Mouse (Mus musculus) 3134 (cell line): ENCODE data around the gene Ighmbp2.

Experiments used
- DNase-seq: peaks from one replicate; pipeline ENCODE4 v3.0.0-alpha.2; 2011; ENCODE audit warnings: low spot score; ENCODE audit not compliant: insufficient read length; ENCODE audit errors: extremely low read depth

The Ighmbp2 gene

DNA sequence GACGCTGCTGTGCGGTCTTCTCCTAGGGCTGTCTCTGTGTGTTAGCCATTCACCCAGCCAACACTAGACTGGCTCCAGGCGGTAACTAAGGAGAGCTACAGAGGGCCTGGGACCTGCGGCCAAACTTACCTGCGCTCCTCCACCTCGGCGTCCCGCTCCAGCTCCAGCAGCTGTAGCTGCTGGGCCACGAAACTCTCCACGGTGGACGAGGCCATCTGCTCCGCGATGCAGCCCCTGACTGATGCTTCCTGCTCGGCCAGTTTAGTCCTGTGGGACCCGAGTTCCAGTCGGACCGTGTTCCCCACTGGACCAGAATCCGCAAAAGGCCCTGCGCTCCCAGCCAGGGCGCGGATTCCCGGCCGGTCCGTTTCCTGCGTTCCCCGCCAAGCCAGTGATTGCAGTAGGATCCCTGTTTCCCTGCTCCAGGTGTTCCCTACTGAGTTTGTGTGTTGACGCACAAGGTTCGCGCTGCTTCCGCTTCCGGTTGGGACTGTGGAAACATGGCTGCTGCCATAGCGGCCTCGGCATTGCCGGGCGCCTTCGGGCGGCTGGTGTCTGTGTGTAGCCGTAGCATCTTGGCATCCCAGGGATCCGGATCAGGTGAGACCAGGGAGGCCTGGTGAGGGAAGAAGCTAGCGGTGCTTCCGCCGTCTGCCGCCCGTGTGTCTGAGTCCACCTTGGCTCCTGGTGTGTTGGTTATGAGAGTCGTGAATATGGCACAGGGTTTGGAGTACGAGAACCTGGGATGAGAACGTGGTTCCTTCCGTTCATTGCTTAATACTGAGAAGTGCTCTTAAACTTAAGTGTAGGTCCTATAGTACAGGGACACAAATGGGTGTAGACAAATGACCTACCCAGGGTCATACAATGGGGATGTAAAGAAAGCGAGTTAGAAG is at the start of gene Ighmbp2, which contains the start of gene Mrpl21:
Gene Ighmbp2, minus strand, starts transcription at position 446 of the 896 bp plus-strand sequence.
Gene Mrpl21, plus strand, starts transcription at position 330 of the 896 bp plus-strand sequence.
- DNase-seq, result peak; percentile 88

DNA sequence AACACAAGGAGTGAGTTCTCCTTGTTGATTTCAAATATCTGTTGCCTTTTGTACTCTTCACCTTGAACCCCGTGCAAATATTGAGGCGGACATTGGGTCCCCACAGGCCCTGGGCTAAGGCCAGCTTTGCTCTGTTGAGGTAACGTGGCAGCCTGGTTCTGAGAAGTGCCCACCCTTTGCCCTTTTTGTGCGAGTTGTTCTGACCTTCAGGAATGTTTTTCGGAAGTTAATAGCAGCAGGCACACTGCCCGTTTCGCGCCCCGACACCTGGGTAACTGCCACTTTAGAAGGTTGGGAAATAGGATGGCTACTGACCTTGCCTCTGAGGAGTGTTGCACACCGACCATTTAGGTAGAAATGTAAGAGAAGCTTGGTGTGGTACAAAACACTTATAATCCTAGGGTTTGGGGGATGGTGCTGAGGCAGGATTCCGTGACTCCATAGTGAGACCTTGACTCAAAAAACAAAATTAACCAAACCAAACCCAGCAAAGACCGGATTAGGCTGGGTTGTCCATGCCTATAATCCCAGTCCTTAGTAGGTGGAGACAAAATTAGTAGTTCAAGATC is 43.7 kb upstream of the Ighmbp2 start:
- no peak for DNase-seq

DNA sequence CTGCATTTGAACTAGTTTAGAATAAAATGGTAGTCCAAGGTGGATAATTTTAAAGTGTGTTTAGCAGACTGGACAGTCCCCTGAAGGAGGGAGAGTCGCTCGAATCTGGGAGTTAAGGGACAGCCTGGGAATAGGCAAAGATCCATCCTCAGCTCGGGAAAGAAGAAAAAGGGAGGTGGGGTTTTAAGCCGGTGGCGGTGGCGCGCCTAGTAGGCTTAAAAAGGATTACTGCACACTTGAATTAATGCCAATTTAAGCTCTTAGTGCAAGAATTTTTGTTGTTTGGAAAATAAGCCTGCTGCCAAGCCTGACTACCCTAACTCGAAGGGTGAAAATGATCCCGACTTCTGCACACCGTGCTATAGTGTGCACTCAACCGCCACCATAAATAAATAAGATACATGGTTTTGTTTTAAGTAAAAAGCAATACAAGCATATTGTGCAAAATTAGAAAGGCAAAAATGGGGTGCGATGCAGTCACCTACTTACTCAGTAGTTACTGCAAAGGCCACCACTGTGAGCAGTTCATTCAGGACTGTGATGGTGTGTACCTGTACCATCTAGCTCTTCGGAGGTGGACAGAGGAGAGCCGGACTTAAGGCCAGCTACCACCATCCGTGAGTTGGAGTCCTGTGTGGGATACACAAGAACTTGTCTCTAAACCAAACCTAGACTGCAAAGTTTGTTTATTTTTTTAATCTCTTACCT is 43.1 kb upstream of the Ighmbp2 start:
- DNase-seq, result no peak

DNA sequence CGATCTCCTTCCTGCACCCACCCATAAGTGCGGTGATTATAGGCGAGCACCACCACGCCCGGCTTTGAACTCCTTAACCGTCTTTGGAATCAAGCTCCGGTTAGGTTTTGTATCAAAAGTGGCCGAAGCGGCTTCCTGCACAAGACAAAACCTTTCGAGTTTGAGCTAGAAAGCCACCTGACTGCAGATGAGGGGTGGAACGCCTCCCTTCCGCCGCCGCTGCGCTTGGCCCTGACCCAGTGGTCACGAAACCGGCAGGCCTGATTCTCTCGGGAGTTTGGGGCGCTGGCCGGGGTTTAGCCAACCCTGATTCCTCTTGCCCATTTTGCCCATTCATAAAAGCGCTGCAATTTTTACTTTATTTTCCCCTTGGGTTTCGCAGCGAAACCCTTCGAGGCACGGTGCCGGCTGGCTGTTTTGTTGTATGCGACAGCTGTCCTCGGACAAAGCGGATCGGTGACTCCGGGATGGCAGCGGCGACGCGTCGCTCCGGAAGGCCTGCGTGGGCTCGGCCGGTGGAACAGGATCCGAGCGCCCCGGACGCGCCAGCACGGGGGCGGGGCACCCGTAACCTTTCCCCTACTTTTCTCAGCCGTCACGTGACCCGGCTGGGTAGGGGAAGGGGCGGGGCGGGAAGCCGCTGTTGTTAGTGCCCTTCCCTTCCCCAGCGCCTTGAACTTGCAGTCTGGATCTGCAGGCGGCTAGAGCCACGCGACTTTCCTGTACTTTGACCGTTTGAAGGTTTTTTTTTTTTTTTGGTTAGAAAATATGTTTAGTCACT is 42.3 kb upstream of the Ighmbp2 start:
- peak; percentile 90 for DNase-seq

DNA sequence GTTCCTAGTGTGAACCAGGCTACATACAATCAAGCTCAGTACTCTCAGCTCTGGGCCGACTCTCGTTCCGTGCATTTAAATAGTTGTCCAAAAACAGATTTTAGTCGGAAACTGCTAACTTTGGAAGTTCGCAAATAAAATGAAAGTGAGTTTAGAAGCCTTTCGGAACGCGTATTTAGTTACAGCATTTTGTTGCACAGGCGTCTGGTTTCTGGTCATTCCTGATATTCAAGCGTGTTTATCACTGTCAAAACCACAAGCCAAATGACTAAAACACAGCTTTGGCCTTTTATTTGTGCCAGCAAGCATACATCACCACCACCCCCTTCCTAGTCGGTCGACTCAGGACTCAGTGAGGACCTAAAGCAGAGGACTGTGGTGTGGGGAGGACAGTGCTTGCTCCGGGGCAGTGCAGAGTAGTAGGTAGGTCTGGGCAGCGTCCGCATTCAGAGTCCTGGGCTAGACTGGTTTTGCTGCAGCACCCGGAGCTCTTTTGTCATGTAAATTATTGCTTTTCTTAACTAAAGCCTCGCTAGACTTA is 41.5 kb upstream of the Ighmbp2 start:
- peak; percentile 50 for DNase-seq

DNA sequence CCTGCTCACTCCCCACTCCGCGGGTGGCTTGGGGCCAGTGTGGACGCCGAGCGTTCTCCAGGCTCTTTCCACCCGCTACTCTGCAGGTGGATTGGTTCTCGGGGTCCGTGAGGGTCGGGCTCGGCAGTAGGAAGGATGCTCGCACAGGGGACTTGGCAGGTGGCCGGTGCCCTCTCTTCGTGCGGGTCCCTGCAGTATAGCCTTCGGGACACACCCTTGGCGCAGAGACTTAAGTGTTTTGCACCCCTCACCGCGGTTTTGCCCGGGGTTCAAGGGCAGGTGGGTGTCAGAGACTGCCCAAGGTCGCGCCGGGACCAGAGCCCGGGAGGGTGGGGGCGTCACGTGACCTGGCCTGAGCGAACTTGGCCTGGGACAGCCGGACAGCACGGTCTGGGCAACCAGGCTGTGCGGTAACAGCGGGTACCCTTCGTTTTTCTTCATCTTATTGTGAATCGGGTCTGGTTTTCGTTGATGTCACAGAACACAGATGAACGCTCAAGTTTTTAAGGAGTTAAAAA is 41.0 kb upstream of the Ighmbp2 start:
- DNase-seq, result peak; percentile 72

DNA sequence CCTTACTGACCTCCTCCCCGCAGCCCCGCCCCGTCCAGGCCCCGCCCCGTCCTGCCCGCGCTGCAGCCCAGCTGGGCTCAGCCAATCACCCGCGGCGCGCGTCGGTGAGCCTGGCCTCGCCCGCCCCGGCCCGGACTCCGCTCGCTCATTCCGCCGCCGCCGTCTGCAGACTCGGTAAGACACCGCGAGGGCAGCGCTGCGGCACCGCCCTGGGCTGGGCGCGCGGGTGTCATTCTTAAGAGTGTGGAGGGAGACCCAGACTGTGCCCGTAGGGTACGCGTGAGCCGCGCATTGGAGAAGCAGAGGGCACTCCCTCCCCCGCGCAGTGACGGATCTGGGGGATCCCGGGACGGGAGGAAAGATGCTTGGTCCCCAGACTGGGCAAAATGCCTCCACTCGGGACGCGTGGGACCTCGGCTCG is 40.4 kb upstream of the Ighmbp2 start:
- DNase-seq, result peak; percentile 85

DNA sequence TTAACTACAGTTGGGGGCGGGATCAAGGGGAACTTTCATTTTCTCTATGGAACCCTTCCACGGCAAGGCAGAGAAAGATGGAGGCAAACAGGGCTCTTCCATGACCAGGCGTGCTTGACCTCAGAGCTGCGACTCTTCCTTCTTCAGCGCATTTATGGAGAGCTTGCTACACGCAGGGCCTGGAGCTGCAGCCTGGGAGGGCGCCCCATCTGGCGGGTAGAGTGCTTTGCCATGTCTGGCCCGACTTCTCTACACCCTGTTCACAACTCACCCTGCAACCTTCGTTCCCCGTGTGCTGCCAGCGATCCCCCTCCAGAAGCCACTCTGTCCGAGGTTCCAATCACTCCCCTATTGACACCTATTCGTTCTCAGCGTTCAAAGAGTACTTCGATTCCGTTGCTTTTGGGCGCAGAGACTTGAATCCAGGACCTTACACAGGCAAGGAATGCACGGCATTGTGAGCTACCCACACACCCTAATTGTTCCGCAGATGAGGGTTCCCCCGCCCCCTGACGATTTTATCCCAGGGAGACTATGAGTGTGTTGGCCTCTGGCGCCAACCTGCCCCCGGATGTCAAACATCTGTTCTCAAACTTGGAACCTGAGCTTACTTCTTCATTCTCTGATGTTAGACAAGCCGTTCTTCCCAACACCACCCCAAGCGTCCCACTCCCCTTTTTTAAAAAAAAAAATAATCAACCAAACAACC is 39.6 kb upstream of the Ighmbp2 start, which contains the start of gene Cpt1a:
Gene Cpt1a, plus strand, starts transcription at position 74 of the 709 bp plus-strand sequence.
- DNase-seq, result peak; percentile 76

DNA sequence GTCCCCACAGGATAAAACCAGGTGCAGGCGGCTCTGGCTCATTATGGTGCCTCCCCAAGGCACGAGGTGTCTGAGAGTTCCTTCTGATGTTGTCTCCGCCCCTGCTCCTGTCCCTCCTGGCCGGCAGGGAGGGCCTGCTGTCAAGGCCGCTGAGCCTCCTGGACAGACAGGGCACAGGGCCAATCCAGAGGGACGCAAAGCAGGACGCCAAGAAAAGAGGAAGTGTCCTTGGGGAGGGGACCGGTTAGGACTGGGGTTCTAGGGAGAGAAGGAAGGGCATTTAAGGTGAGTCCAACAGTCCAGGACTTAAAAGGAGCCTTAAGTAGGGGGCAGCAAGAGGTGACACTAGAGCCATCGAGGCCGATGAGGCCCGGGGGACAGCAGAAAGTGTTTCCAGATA is 38.8 kb upstream of the Ighmbp2 start:
- peak; percentile 79 for DNase-seq

DNA sequence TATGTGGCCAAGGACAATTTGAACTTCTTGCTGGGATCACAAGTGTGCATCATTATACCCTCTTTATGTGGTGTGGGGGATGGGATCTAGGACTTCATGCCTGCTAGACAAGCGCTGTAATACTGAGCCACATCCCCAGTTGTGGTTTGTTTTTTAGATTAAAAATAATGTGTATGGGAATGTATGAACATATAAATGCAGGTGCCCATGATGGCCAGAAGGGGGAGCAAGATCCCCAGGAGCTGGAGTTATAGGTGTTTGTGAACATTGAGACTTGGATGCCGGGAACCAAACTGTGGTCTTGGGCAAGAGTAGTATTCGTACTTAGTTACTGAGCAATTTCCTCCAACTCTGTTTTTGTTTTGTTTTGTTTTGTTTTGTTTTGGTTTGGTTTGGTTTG is 38.0 kb upstream of the Ighmbp2 start:
- DNase-seq, result no peak

DNA sequence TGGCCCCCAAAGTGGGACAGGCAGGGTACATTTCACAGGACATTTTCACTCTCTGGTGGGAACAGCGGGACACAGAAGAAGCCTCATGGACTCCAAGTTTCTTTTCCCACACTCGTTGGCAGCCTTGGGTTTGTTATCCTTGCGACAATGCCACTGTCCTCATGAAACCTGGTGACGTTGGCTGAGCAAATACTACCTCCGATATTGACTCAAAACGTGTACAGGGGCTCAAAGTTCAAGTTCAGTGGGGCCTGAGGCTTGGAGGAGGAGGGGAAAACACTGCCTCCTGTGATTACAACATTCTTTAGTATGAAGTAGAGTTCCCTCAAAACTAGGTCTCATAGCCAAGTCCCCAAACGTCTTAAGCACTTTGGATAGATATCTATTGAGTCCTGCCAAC is 37.3 kb upstream of the Ighmbp2 start:
- DNase-seq, result no peak

DNA sequence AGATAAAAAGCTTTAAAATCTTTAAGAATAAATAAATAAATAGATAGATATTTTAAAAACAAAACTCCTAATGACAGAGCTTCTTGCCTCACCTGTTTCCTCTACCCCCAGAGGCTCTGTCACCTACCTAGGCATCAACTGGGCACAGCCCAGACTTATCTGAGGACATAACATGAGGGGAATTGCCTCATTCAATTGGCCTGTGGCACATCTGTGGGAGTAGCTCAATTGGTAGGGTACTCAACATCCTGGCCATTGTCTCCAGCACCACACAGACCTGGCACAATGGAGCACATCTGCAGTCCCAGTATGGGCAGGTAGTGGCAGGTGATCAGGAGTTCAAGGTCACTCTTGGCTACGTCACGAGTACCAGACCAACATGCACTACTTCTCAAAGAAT is 36.5 kb upstream of the Ighmbp2 start:
- no peak for DNase-seq

DNA sequence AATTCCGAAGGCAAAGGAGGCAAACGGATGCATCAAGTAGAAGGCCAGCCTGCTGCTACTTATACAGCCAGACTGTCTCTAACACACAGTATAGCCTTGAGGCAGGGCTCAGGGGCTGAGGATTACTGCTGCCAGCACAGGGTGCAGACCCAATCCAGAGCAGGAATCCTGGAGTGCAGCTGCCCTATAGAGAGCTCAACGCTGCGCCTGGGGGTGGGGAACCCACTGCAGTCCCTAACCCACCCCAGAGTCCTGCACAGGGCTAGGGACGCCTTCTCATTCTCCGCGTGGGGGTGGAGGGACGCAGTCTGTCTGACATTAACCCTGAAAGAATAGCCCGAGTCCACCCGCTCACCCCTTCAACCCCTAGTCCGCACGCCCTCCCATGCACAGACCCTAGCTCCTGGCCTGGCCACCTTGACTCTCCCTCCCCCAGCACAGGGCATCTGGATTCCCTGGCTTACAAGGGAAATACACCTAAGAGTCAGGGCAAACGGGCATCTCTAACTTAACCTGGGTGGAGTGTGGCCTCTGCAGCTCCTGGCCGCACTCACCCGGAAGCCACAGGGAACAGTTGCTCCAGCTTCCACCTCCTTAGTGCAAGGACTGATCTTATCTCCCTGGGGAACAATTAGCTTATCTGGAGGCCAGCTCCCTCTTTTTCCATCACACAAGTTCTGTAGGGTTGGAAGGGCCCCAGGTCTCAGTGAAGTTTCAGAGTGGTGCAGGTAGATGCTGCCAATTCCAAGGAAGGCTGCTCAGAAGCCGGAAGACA is 24.5 kb upstream of the Ighmbp2 start:
- no peak for DNase-seq

DNA sequence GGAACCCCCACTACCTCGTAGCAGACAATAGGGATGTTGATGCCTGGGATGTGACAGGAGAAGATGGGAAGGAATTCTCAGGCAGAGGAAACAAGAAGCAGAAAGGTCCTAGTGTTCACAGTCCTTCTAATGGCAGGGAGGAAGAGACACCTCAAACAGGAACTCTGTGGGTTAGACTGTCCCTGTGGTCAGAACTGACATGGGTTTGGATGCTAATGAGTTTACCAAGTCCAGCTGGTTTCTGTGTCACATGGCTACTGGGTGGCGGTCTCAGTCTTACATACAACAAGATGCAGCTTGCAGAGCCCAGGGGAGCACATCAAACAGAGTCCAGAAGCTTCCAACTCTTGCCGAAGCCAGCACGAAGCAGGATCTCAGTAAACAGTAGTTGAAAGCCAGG is 21.2 kb upstream of the Ighmbp2 start:
- no peak for DNase-seq

DNA sequence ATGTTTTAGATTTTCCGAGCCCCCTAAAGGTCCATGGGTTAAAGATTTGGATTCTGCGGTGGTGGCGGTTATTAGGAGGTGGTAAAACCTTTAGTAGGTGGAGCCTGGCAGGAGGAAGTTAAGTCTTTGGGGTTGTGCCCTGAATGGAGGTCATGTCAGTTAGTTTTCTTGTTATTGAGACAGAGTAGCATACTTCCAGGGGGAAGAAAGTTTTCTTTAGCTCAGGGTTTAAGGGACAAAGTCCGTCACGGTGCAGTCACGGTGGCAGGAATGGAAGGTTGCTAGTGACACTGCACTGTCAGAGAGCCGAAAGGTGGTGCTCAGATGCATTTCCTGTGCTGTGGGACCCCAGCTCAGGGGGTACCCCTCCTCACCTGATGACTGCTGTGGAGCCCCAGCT is 15.0 kb upstream of the Ighmbp2 start:
- DNase-seq, result no peak

DNA sequence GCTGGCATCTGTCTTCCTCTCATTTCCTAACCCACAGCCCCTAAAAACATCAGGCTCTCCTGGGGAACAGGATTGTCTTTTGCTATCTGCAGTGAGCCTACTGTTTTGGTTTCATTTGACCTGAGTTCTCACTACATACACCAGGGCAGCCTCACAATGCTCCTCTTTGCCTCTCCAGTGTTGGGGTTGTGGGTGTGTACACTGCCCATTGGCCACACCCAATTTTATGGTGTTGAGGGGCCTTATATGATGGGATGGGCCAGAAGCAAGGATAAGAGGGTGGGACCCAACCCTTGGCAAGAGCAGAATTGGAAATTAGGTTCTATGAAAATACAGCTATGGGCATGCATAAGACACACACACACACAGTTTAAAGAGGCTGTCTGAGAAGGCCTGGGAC is 14.2 kb upstream of the Ighmbp2 start:
- no peak for DNase-seq

DNA sequence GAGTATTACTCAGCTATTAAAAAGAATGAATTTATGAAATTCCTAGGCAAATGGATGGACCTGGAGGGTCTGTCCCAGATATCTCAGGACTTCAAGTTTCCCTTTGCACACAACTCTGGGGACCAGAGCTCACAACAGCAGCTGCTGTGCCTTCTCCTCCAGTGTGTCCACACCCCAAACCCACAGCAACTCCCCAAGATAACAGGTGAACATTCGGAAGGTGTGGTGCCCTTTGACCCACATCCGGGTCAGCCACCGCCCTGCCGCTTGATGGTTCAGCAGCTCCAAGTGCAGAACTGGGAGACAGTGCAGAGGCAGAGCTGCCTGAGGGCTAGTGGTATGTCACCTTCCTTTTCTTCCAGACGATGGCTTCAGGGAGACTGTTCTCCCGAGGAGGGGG is 12.4 kb upstream of the Ighmbp2 start:
- no peak for DNase-seq

DNA sequence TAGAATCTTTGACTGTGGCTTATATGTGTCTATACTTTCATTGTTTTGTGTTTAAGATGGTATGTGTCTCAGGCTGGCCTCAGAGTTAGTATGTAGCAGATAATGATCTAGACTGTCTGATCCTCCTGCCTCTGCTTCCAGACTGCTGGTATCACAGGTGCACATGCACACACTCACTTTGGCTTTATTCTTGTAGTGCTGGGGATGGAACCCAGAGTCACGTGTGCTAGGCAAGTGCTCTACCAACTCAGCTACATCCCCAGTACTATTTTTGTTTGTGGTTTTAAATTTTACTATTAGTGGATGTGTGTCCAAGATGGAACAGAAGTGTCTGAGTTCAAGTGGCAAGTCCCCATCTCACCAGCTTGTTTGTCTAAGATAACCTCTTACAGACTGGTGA is 10.2 kb upstream of the Ighmbp2 start:
- DNase-seq, result no peak

DNA sequence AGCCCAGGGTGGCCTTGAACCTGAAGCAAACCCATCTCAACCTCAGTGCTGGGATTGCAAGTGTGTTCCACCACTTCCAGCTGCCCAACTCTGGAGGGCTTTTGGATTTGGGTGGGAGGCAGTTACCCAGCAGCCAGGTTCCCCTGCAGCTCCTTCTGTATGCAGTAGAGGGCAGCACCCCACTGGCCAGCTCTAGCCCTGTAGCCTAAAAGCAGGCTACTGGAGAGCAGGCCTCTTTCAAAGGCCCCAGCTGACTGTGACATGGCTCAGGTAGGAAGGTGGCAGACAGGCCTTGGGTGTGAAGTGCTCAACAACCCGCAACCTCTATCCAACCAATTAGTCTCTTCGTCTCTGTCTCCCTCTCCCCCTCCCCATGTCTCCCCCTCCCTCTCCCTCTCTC is 9.2 kb upstream of the Ighmbp2 start:
- no peak for DNase-seq
